Mouse (Mus musculus) macrophage (primary cell): ENCODE data around the gene Arhgef28. TPM values are rescaled to one million over a fixed set of nuclear protein-coding genes. Genes with fewer than 3 reads are reported as not detected.
"Not testable (repeated sequence)": the region's sequence is repeated elsewhere in the genome, so short reads cannot be mapped to it uniquely, and the experiment has no call there.

Experiments
- H3K27ac ChIP-seq: fragments of 350-480 bp; formaldehyde crosslinking; 2 replicates; pipeline ENCODE4 v1.9.0; 2021
- H3K36me3 ChIP-seq: fragments of 350-480 bp; formaldehyde crosslinking; 2 replicates; pipeline ENCODE4 v1.9.0; 2021; ENCODE audit errors: inconsistent target
- H3K4me3 ChIP-seq: fragments of 350-480 bp; formaldehyde crosslinking; 2 replicates; pipeline ENCODE4 v1.9.0; 2021; ENCODE audit errors: inconsistent target
- H3K79me2 ChIP-seq: fragments of 350-480 bp; formaldehyde crosslinking; 2 replicates; pipeline ENCODE4 v1.9.0; 2021; ENCODE audit errors: inconsistent target
- WGBS: methylation state at CpG from one replicate; pipeline ENCODE4 v1.1.7; 2026; ENCODE audit warnings: inconsistent platforms; ENCODE audit not compliant: missing documents; 5-methylcytosine and 5-hydroxymethylcytosine counted together
- polyA plus RNA-seq: library from polyadenylated mRNA; stranded (reverse); fragments of 250-400 nt; gene quantifications from 3 replicates; pipeline ENCODE4 v1.2.4, GENCODE M21; 2018; ENCODE audit warnings: inconsistent platforms

Gene Arhgef28
- polyA plus RNA-seq, 1 experiment from 2014 or later = not detected

DNA sequence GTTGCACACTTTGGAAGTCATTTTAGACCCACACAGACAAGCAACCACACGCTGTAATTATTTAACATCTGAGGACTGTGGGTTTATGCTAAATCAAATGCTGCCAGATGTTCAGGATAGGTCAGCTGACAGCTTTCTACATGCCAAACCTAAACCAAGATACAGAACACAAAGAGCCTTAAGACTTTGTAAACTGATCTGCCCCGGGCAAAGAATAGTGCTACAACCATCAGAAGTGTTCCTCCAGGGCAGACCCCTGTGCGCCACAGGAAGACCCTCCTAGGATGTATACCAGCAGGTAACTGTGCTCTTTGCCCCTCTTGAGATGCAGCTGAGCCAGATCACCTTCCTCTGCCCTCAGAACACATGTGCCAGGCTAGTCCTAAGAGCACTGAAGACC lies 111.9 kb downstream of the Arhgef28 start:
- no peaks in the 10 kb centered on the region for H3K79me2 ChIP-seq
- no peak overlapping the region for H3K27ac ChIP-seq
- no peaks in the 10 kb centered on the region for H3K36me3 ChIP-seq
- no peak overlapping the region for H3K4me3 ChIP-seq
- 68% methylated on average over 3 of the region's 3 CpGs for WGBS

DNA sequence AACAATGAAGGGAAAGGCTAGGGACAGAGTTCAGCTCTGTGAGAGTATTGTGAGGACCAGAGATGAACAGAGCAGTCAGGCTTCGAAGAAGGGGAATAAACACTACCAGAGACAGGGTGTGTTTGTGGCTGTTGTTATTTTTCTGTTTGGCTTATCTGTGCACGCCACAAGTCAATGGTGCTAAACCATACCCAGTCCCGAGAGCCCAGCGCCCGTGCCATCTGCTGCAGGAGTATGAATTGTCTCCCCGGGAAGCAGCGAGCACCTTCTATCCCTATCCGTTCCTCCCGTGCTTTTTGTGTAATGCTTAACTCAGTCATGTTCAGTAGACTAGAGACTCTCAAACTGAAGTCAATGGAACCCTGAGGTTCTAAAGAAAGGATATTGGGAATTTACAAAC lies 112.8 kb downstream of the Arhgef28 start:
- Histone ChIP-seq H3K36me3 (no peaks in the 10 kb centered on the region), H3K79me2 (no peaks in the 10 kb centered on the region), H3K27ac (no peak overlapping the region), H3K4me3 (no peak overlapping the region)
- 88% methylated on average over 9 of the region's 9 CpGs for WGBS

DNA sequence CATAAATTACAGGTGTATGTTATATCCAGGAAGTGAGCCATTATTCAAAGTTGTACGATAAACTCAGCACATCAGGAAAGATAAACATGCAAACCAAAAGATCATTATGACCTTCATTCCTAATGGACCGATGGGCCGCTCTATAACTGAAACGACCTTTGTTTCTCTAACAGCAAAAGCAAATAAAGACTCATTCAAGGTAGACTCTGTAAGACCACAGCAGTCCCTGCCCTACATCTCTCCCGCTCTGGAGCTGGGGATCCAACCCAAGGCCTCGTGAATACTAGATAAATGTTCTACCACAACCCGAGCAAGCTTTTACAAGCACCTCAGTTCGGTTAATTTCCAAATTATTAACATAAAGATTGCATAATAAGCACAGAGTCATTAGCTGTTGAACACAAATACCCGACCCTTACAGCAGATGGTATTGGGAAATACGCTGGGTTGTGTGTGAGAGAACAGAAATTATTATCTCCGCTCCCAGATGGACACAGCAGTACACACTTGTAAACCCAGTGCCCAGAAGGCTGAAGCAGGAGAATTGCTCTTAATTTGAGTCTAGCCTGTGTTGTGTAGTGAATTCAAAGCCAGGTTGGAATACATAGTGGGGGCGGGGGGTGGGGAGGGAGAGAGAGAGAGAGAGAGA lies 113.8 kb downstream of the Arhgef28 start:
- H3K27ac ChIP-seq = no peak overlapping the region
- H3K79me2 ChIP-seq = no peaks in the 10 kb centered on the region
- WGBS = 71% methylated on average over 11 of the region's 12 CpGs
- no peak overlapping the region for H3K4me3 ChIP-seq
- H3K36me3 ChIP-seq = no peaks in the 10 kb centered on the region

DNA sequence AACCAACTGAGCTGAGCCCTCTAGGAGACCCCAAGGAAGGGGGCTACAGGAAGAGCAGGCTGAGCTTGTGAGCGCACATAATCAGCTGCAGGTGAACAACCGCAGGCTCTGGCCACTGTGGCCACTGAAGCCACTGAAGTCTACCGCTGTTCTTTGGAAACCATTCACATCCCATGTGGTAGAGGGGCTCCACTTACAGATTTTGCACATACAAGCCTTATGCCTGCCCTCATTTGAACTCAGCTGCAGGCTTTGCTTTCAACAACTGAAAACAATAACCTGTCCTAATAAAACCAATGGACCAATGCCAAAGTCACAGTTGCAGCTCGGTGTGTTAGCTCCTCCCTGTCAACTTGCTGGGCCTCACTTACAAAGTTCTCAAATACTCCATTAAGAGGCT lies 126.6 kb downstream of the Arhgef28 start:
- Histone ChIP-seq H3K4me3 (no peak overlapping the region), H3K27ac (no peak overlapping the region), H3K36me3 (no peaks in the 10 kb centered on the region), H3K79me2 (no peaks in the 10 kb centered on the region)
- 81% methylated on average over 3 of the region's 4 CpGs for WGBS

DNA sequence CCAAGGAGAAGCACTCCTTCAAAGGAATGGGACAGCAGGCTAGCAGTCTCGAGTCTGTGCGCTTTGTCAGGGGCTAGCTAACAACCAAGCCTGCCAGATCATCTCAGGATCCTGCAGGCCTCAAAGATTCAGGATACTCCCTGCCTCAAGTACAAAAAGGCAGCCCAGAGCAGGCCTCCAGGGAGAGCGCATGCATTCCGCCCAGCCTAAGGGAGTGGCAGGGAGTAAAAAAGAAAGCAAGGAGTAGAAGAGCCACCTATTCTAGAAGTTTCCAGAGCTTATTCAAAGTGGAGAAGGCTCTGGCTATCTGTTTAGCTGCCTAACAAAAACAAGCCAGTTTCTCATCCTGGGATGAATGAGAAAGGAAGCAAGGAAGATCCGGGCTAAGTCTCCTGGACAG lies 128.0 kb downstream of the Arhgef28 start:
- H3K27ac ChIP-seq = no peak overlapping the region
- H3K4me3 ChIP-seq = no peak overlapping the region
- no peaks in the 10 kb centered on the region for H3K79me2 ChIP-seq
- 98% methylated on average over 5 of the region's 5 CpGs for WGBS
- H3K36me3 ChIP-seq = no peaks in the 10 kb centered on the region

DNA sequence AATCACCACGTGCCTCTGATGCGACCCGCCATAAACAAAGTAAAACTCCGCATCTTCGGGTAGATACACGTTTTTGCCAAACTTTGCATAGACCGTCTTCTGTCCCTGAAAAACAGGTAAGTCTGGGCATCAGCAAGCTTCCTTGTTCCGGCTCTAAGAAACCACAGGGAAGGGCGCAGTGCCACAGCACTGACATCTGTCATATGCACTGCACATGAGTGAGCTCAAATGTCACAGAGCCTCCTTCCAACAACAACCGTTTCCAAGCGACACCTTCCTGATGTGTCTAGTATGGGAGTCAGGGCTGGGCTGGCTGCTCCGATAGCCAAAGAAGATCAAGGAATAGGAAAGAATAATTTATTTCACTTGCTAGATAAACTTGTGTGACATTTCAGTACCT lies 129.0 kb downstream of the Arhgef28 start:
- no peaks in the 10 kb centered on the region for H3K36me3 ChIP-seq
- H3K4me3 ChIP-seq = no peak overlapping the region
- 93% methylated on average over 12 of the region's 12 CpGs for WGBS
- no peak overlapping the region for H3K27ac ChIP-seq
- H3K79me2 ChIP-seq = no peaks in the 10 kb centered on the region

DNA sequence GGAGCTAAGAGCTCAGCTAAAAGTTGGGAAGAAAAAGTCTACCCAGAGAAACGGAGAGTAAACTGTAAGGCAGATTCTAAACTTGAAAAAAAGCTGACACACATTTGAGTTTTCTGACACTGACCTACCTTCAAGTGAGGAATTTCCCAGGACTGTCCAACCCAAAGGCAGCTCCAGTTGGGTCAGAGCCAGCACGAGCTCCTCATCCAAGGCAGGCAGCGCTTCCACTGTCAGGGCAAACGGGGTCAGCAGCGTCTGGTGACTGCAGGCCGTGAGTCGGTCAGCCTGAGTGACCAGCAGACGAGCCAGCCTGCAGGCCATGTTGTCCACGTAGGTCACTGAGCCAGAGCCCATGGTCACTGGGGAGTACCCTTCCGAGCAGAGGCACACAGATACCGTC lies 131.4 kb downstream of the Arhgef28 start:
- WGBS = 94% methylated on average over 11 of the region's 11 CpGs
- no peak overlapping the region for H3K27ac ChIP-seq
- no peaks in the 10 kb centered on the region for H3K79me2 ChIP-seq

DNA sequence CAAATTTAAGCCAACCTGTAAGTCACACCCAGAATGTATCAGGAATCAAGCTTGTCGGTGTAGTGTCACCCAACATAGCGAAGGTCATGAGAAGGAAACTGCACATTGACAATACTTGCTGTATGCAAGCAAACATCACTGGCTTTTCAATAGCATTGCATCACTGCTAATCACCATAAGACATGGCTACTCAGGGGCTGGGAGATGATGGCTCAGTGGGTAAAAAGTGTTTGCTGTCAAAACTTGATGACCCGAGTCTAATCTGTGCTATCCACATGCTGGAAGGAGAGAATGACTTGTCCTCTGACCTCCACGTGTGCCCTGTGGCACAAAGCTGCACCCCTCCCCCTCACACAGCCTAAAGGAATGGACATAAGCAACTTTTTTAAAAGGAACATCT lies 133.0 kb downstream of the Arhgef28 start:
- WGBS = 88% methylated on average over 4 of the region's 4 CpGs
- Histone ChIP-seq H3K27ac (no peak overlapping the region), H3K36me3 (no peaks in the 10 kb centered on the region), H3K4me3 (no peak overlapping the region), H3K79me2 (no peaks in the 10 kb centered on the region)

More for the DNA sequence above, 131.4 kb downstream of the Arhgef28 start:
- no peak overlapping the region for H3K4me3 ChIP-seq
- no peaks in the 10 kb centered on the region for H3K36me3 ChIP-seq

DNA sequence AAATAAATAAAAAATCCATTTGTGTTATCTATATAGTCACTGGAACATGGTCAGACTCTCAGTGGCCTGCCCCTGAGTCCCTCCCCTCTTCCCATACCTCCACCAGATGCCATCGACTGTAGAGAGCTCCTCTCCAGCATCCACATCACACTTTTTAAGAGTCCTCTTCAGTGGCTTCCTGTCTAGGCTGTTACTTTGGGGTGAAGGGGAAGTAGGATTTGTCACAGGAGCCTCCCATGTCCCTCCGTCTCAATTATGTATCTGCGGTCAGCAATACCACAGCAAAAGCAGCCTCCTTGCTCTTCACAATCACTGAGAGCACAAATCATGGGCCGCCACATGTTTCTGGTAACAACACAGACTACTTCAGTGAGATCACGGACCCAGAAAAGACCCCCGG lies 135.8 kb downstream of the Arhgef28 start:
- no peaks in the 10 kb centered on the region for H3K79me2 ChIP-seq
- no peak overlapping the region for H3K4me3 ChIP-seq
- H3K36me3 ChIP-seq = no peaks in the 10 kb centered on the region
- WGBS = 48% methylated on average over 6 of the region's 6 CpGs
- H3K27ac ChIP-seq = no peak overlapping the region

DNA sequence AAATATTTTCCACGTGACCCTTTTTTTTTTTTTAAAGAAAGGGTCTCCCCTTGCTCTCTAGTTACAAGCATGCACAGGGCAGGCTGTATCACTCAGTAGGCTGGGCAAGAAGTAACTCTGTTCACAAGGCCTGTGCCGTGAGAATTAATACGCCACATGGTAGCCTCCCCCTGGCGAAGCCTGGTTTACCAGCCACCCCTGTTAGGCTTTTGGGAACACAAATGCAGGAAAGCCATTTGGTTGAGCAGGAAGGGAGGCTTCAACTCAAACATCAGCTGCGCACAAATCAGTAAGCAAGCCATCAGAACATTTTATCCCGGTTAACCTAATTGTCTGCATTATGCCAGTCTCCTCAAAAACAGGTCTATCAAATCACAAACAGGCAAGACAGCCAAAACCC lies 136.6 kb downstream of the Arhgef28 start:
- Histone ChIP-seq H3K4me3 (no peak overlapping the region), H3K27ac (no peak overlapping the region), H3K36me3 (no peaks in the 10 kb centered on the region), H3K79me2 (no peaks in the 10 kb centered on the region)
- WGBS = 95% methylated on average over 6 of the region's 6 CpGs

DNA sequence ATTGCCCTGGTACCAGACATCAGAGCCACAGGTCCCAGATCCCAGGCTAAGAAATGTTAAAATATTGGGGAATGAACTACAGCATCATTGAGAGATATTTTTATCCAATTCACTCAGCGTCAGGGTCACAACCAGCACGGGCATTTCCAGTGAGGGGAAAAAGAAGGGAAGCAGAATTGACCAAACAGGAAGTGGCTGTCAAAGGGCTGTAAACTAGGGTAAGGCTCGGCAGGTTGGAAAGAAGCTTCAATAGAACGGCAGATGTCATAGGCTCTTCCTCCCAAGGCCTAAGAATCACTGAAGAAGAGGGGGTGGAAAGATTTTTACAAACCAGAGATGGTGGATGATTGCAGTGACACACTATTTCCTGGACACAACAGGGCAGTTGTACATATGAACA lies 143.4 kb downstream of the Arhgef28 start:
- no peak overlapping the region for H3K4me3 ChIP-seq
- no peak overlapping the region for H3K27ac ChIP-seq
- no peaks in the 10 kb centered on the region for H3K79me2 ChIP-seq
- 3% methylated on average over 4 of the region's 4 CpGs for WGBS
- no peaks in the 10 kb centered on the region for H3K36me3 ChIP-seq

DNA sequence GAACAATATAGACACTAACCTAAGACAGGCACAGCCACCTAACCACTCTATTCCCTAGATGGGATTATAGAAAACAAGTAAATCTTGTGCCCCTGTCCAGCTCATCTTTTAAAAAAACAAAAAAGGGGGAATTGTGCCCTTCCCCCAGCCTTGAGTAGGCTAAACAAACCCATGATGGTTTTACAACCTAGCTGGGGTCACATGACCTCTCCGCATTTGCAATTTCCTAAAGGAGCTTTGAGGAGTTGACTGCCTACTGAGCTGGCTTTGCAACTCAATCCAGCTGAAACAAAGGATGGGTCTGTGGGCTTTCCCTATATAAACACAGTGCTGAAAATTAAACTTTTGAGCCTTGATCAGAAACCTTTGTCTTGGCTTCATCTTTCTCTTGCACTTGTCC lies 146.1 kb downstream of the Arhgef28 start:
- 91% methylated on average over 1 of the region's 1 CpGs for WGBS
- not testable (repeated sequence) for H3K27ac ChIP-seq, H3K79me2 ChIP-seq, H3K36me3 ChIP-seq, H3K4me3 ChIP-seq

DNA sequence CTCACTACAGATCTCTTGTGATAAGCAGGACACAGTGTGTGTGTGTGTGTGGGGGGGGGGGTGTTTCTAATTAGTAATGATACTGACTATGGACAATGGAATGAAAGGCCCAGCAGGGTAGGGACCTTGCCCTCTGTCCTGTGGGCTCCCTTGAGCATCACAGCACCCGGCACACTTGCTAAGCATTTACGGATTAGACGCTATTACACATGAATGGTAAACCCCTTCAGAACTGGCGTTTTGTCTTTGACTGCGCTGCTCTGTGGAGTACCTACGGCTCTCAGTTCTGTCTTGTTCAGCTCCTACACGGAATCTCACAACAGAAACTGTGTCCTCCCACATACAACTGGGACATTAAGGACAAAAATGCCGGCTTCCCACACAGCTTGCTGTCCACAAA lies 151.0 kb downstream of the Arhgef28 start:
- Histone ChIP-seq H3K27ac (no peak overlapping the region), H3K4me3 (no peak overlapping the region), H3K36me3 (no peaks in the 10 kb centered on the region), H3K79me2 (no peaks in the 10 kb centered on the region)
- 90% methylated on average over 8 of the region's 8 CpGs for WGBS

DNA sequence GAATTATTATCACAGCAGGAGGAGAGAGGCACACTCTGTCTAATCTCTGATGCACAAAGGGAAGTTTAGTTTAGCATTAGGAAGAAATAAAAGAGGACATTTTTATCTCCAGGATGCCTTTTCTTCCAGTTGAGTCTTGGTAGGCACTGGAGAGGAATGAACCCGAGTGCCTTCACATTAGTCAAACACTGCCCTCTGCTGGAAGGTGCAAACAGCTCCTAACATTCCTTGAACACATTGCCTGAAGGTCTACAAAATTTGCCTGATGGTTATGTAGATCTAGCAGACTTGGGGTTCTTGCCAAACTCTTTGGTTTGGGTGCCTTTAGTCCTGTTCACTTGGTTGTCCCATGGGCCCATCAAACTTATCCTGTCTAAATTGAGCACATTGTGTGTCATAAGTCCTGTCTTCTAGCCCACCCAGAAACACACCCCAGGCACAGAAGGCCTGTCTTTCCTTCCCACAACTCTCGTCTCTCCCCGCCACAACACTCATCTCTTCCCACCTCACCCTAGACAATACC lies 165.6 kb downstream of the Arhgef28 start:
- Histone ChIP-seq H3K36me3 (no peaks in the 10 kb centered on the region), H3K4me3 (no peak overlapping the region)
- 62% methylated on average over 3 of the region's 3 CpGs for WGBS

DNA sequence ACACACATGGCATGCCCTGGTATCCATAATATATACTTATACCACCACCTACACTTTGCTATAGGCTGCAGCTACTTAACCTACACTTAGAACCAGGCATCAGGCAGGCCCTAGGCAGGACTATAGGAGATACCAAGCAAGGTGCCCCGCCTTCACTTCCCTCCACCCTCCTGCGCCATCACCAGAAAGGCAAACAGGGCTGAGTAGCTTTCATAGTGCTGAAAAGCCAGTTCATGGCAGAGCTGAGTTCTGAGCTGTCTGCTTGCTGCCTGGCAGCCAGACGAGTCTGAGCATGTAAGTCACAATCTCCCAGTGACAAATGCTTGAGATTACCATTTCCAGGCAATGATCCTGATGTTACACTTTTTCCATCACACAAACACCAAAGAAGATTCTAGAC lies 167.5 kb downstream of the Arhgef28 start:
- 94% methylated on average over 3 of the region's 3 CpGs for whole genome bisulfite sequencing
- no peaks in the 10 kb centered on the region for H3K36me3 ChIP-seq
- no peak overlapping the region for H3K27ac ChIP-seq
- H3K79me2 ChIP-seq = no peaks in the 10 kb centered on the region
- no peak overlapping the region for H3K4me3 ChIP-seq

More for the DNA sequence above, 165.6 kb downstream of the Arhgef28 start:
- no peak overlapping the region for H3K27ac ChIP-seq
- H3K79me2 ChIP-seq = no peaks in the 10 kb centered on the region

DNA sequence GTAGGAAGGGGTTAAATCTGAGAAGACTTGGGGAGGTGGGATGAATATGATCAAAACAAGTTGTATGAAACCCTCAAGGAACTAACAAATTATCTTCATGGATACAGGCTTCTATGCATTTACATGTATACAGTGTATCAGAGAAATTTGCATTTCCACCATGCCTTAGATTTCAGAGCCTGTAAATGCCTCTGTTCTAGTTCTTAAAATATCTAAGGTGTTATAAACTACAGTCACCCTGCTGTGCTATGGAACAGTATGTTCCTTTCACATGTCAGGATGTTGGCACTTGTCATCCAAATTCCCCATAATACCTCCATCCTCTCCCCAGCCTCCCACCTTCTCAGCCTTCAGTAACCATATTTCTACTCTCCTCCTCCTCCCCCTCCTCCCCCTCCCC lies 168.5 kb downstream of the Arhgef28 start:
- H3K79me2 ChIP-seq = no peaks in the 10 kb centered on the region
- H3K27ac ChIP-seq = no peak overlapping the region
- no peak overlapping the region for H3K4me3 ChIP-seq
- H3K36me3 ChIP-seq = no peaks in the 10 kb centered on the region
